Mouse (Mus musculus) spleen, postnatal 10 days (tissue): ENCODE measurements around the gene Atp5g2.

Source experiments
- DNase-seq, 2 experiments: peaks; one replicate each; pipeline ENCODE4 v3.0.0; 2021 to 2022; ENCODE audit warnings: low spot score in 2 of 2

Atp5g2 gene

DNA sequence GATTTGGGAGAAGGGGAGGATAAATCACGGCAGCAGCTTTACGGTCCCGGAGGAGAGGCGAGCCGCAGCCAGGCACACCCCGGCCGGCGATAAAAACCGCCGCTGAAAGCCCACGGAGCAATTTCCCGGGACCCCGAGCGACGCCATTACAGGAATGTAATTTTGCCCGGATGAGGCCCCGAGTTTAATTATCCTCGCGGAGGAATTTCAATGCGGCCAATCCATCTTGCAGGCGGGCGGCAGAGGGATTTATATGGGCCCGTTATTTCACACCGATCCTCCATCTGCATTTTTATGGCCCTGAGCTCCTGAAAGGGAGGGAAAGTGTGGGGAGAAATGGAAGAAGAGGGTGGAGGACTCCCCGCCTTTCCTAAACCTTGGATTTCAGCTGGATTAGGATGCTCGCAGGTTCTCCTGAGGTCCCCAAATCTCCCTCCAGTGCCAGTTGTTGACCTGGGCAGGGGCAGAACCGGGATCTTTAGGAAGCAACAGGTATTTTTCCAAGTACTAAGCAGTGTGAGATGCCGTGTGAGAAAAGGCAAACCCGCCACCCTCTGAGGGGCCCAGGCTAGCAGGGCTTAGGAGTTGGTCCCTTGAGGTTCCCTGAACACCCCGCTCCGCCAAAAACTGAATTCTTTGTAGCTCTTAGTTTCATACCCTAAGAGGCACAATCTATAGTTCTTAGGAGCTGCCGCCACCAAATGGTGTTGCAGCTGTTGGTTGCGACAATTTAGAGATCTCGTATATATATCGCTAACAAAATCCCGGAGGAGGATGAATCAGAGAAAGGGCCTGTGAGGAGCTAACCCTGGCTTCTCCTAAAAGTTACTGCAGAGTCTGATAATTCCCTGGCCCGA, at the start of gene Atp5g2:
TSS of gene Atp5g2 (minus strand) at position 138 of the 857 bp plus-strand sequence.
- DNase-seq = peak in 1 of 2 experiments; percentile 18

DNA sequence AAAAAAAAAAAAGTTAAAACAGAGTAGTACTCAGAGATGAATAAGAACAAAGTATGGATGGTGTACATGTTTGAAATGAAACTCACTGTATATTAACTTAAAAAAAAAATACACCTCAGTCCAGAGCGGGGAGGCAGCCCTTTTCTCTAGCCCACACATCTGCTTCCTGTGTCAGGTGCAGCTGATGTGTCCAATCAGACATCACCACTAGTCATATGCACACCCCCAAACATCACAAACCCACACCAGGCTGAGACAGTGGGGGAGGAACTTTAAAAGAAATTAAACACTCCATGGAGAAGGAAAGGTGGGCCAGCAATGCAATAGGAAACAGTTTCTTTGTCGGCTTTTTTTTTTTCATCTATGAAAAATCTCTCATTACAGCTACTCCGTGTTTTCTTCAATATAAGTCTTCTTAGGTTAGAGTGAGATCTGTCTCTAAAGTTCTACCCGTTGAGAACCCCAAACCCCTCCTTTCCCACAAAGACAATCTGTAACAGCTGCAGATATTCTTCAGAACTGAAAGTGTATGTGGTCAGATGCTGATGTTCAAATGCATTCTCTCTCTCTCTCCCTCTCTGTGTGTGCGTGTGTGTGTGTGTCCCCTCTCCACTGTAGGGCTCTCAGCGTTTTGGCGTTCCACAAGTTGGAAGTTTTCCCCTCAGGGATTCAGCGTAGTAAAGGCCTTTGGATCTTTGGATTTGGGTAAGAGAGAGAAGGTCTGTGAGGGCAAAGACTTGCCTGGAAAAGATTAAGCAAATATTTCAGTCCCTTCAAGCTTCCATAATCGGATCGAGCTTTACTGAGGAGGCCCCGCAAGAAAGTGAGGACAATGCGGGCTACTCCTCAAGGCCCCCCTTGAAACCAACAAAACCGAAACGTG, 49.1 kb upstream of the Atp5g2 start:
- DNase-seq = peak in 1 of 2 experiments; percentile 33

DNA sequence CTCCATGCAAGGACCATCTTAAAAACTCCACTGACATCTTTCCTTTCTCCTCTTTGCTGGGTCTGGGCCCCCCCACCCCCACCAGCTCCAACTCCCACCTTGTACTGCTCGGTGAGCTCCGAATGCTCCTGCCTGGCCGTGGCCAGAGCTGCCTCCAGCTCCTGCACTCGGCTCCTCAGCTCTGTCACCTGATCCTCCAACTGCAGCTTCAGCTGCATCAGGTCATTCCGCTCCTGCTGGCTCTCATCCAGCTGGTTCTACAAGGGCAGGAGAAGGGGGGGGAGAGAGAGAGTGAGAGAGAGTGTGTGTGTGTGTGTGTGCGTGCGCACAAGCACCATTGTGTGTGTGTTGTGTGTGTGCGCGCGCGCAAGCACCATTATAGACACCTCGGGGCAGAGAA, 44.0 kb upstream of the Atp5g2 start:
- DNase-seq = no peak

DNA sequence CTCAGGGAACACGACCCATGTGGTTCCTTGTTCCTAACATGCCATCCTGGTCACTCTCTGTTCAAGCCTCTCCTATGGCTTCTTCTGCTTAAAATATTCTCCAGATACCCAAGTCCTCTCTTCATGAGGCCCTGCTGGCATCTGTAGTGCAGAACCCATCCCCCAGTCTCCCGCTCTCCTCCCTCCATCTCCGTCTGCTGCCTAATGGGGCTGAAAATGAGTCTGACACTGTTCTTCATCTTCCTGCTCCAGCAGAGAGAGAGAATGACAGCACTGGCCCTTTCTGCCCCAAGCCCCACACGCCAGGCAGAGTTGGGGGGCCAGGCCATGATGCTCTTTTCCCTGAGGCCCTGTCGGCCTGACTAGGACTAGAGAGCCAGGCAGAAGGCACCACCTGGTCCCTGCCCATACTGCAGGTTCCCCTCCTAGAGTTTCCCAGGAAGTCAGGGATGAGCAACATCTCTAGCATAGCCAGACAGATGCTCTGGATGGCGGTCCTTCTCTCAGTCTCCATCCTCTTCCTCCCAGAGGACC, 35.7 kb upstream of the Atp5g2 start:
- no peak for DNase-seq

DNA sequence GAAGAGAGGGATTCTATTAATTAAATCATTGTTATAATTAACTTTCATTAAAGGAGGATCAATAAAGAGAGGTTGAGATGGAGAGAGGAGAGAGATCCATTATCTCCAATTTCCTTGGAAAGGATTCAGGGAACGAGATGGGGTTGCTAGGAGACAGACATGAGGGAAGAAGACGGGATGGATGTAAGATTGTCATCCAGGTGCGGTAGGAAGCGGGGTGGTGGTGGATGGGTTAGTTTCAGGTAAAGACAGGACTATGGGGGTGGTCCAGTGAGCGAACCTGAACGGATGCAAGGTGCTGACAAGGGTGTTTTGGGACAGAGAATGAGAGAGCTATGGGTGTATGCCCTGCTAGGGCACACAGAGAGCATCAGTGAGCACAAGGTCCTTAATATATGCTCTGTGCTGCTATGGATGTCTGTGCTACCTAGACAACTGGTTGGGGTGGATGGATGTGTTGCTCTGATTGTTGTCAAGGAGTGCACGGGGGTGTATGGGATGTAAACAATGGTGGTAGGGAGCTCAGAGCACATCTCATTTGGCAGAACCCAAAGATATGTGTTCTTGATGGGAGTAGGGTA, 33.9 kb upstream of the Atp5g2 start:
- no peak for DNase-seq

DNA sequence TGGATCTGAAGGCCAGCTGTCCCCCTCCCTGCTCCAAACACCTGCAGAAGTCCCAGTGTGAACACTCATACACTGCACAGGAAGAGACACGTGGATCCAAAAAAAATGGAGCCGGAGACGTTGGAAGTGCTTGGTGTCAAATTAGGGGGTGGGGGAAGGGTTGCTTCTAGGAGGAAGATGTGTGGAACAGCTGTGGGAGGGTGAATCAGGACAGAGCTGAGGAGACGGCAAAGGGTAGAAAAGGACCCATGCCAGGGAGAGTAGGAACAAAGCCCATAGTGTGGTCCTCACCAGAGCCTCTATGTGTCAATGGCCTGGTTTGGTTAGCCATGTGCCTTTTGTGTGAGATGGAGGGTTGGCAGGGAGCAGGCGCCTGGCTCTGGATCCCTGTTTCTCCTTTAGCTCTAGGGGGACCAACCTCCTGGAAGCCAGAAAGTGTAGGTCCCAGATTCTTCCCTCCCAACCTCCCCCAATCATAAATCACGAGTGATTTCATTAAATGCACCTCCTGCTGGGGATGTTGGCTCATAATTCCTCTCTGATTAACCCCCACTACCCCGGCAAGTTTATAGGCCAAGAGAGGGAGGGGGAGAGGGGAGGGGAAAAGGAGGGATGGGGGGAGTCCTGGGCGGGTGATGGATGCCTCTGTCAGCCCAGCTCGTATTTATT, 33.2 kb upstream of the Atp5g2 start:
- DNase-seq = no peak

DNA sequence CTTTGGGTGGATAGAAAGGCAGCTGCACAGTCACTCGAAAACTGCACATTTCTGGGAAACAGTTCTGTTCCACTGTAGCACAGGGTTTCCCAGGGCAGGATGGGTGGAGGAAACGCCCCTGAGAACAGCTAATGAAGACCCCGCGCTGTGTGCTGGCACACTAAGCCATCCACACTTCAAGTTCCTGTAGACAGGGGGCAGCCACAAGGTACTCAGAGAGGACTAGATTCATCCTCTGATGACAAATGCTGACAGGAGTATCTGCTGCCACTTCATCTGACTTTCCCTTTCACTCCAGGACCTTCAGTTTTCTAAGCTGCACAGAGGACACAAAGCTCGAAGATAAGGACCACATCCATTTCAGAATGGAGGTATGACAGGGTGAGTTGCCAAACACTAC, 32.7 kb upstream of the Atp5g2 start:
- DNase-seq = no peak

DNA sequence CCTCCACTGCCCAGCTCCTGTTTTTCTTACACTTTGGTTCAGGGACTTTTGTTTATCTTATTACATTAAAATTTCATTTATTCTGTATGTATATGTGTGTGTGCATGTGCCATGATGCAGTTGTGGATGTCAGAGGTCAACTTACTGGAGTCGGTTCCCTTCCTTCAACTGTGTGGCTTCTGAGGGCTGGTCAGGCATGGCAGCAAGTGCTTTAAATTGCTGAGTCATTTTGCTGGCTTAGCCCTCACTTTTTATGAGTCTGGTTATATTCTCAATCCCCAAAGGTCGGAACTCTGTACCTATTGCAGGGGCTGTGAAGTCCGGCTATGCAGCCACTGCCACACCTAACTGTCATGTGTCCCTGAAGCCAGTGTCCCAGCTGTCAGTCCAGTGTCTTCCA, 30.8 kb upstream of the Atp5g2 start:
- DNase-seq = no peak

DNA sequence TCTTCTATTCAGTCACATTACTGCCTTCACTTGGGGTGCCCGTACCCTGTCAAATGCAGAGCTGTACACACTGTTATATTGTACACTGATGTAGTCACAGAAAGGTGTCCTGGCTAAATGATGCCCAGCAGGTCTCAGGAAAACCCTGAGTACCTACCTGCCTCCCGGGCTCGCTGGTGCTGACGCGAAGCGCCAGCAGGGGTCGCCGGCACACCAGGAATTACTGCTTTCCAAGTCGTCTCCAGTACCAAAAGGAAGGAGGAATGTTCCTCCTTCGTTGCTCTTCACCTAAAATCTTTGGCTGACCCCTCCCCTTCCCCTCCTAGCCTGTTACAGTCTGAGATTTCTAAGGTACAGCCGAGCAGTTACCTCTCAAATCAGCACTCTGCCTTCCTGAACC, 26.0 kb upstream of the Atp5g2 start:
- DNase-seq = peak; percentile 37 to 74

DNA sequence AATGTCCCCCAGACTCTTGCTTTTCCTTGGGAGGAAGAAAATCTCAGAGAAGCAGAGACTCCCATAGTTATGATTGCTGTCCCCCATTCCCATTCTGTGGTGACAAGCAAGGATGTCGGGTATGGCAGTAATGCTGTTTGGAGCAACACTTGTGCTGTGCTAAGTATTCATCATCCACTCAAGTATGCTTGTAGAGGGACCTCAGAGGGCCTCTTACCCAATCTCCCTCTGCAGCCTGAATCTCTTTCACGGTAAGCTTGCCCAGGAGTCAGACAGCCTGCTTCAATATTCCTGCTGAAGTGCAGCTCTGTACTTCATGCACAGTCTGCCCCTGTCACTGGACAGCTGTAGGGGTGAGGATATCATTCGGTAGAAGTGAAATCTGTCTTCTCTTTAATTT, 24.7 kb upstream of the Atp5g2 start:
- DNase-seq = no peak

DNA sequence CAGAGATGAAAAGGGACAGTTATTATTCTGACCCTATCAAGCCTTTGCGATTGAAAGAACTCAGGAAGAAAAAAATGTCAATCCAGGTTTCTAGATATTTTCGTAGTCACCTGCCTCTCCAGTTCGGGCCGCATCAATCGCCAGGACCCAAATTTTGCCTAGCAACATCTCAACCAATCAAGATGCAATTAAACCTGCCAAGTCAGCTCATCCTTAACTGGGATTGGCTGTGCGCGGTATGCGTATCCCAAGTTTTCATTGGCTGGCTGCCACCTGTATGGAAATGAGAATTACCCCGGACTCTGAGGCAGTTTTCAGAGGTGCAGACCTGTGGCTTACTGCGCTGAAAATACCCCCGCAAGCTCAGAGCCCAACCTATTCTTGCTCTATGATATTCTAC, 21.4 kb upstream of the Atp5g2 start:
- DNase-seq = no peak

DNA sequence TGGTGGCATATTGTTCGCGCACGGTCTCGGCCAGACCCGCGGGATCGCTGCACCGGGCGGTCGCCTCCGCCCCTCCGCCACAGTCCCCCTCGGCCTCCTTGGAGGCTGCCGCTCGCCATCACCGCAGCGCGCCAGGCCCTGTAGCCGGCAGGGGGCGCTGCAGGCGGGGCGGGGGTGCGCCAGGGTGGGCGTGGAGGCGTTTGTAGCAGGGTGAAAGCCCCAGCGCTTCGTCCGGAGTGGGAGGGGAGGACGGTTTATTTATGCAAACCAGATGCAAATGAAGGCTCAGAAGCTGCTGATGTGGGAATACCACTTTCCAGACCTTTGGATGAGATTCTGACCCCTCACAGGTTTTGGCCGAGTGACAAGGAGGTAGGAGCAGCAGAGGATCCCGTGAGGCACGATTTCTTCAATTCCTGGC, 20.8 kb upstream of the Atp5g2 start:
- peak in 1 of 2 experiments; percentile 59 for DNase-seq

DNA sequence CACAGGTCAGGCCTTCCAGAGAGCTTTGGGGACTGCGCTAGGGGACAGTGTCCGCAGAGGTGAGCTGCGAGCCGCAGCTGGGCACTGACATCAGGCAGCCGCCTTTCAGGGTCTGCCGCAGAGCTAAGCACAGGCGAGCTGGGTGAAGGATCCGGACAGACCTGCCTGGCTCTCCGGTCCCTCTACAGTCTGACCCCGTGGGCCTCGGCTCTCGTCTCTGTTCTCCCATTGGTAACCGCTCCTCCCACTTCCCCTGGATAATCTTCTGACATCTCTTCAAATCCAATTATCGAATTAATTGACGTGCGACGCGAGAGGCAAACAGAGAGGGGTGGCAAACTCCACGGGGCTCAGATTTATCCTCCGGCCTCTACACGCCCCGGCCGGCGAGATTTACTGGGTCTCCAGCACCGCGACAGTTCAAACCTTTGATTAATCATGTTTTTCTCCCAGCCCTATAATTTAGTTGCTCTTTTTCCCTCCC, 20.2 kb upstream of the Atp5g2 start:
- no peak for DNase-seq

DNA sequence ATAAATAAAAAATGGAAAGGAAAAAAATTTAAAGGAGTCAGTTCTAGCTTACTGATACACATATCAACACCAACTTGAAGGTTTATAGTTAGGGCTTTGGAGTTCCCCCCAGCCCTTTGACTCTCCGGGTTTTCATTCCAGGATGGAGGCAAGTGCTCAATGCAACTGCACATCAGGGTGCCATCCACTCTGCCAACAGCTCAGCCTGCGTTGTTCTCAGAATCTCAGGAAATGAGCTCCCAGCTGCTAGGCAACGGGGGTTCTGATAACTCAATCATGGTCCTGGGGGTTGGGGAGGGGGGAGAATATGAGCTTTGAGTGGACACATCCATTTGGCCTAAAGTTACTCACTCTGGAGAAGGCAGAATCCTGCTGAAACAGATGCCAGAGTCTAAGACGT, 13.6 kb upstream of the Atp5g2 start:
- no peak for DNase-seq

DNA sequence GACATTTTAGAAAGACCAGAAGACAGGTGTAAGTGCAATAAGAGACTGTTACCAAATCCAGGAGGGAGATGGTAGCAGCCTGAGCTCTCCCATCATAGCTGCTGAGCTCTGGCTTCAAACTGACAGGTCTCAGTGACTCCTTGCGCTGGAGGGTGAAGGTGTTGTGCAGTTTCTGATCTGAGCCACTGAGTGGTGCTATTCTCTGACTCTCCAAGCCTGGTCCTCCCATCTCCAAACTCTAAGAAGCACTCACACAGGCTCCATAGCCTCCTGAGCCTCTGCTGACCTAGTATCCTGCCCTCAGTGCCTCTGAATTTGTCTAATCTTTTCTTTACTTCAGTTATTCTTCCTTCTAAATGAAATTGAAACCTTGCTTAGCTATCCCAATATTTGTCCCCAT, 11.5 kb upstream of the Atp5g2 start:
- DNase-seq = peak in 1 of 2 experiments; percentile 22

DNA sequence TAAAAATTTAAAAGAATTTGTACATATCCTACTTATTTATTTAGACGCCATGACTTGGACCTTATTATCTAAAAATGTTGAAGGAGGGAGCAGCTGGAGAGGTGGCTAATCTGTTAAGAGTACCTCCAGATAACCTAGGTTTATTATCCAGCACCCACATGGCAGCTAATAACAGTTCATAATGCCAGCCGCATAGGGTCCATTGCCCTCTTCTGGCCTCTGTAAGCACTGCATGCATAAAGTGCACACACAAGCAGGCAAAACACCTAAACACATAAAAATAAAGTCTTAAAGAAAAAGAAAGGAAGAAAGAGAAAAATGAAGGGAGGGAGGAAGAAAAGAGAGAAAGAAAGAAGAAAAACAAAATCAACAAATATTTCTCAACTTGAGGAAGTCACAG, 4.2 kb upstream of the Atp5g2 start:
- peak in 1 of 2 experiments; percentile 26 for DNase-seq

DNA sequence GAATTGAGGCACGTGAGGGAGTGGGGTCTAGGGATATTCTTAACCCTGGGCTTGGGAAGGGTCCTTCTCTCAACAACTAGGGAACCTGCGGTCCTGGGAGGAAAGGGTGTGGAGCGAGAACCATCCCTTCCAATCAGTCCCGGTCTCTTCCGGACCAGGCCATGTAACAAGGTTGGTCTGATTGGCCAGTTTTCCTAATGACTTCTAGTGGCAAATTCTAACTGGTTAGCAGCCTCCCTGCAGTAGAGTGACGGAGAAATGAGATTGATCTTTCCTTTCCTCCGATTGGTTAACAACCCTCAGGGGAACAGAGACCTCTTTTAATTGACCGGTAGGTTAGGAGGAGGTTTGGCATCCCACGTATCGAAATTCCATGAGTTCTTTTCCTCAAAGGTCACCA, 1.4 kb upstream of the Atp5g2 start:
- DNase-seq = no peak

DNA sequence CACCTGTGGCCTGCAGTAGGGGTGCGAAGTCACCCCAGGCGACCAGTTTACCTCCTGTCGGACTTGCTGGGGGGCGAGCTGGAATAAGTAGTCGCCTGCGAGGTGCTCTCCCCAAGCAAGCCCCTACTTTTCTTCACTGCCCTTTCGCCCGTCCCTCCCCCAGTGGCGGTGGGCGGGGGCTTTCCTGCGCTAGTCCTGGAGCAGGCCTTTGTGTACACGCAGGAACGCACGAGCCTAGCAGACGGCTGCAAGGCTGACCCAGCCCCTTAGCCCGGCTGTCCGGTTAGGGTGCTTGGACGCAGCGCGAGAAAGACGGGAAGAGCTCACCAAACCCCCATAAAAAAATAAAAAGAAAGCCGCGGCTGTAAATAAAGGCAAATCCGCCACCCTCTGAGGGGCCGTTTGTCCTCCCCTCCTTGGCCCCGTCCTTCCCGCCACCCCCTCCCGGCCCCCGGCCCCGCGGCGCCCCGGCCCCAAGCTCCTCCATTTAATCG, 384 bp downstream of the Atp5g2 start:
- peak; percentile 36 to 70 for DNase-seq

DNA sequence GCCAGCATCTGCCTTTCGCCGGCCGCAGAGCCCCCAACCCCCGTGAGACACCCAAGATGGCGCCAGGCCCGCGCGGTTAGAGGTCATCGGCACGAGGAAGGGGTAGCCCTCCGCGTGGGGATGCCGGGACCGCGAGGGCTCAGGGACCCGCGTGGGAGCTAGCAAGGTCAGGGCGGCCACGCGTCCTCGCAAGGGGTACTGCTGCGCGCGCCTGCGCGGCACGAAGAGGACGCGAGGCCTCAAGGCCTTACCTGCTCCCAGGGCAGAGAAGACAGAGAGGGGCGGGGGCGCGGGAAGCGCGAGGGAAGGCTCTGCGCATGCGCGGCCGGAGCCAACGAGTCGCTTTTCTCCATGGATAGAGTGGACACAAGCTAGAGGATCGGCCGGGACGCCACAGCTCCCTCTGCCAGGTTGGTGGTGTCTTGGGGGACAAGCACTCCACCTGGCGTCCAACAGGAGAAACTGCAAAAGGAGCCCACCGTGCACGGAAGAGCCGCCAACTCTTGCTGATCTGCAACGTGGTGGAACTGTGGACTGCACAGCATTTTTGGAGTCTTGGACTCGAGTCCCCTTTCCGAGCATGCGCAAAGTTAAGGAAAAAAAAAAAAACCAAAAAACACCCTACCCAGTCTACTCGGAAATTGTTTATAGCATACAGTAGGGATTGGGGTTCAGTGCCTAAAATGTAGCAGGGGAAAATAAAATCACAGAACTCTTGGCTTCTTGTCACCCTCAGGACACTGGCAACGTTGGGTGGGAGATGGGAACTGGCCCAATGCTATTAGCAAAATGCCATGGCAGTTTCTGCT, 1.2 kb downstream of the Atp5g2 start:
- peak; percentile 95 to 96 for DNase-seq

DNA sequence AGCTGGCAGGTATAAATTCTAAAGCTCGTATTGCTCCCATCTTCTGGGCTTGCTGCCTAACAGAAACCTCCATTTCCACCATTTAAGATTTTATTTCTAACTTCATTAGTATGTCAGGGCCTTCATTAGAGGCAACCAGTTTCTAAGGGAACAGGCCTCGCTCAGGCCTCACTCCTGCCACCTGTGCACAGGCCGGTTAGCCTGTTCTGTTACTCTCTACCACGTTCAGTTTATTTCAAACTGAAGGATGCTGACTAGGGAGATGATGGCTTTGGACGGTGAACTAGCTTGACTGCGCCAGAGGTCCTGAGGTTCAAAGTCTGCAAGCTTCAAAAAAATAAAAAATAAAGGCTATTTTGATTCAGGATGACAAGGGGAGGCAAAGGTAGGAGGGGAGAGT, 1.9 kb downstream of the Atp5g2 start:
- DNase-seq = peak in 1 of 2 experiments; percentile 35
